Mouse (Mus musculus) MEL (cell line): ENCODE measurements around the gene Lamp2.

ENCODE experiments used
- CHD1 ChIP-seq: IDR thresholded peaks from 2 replicates; pipeline ENCODE4 v1.6.1; 2012; ENCODE audit warnings: low read depth, mild to moderate bottlenecking, inconsistent platforms, low read length, improper control_type of control experiment
- CTCF ChIP-seq, 3 experiments: IDR thresholded peaks in 2 of 3; conservative IDR thresholded peaks in 1 of 3; 2 replicates each; pipeline ENCODE4 v1.5.1; 2011 to 2012; ENCODE audit warnings: low read length in 3 of 3, low read depth in 2 of 3, mild to moderate bottlenecking in 2 of 3, improper control_type of control experiment in 1 of 3, inconsistent platforms in 1 of 3, mixed read lengths in 1 of 3, moderate library complexity in 1 of 3; ENCODE audit not compliant: control insufficient read depth in 1 of 3, insufficient read depth in 1 of 3, poor library complexity in 1 of 3, severe bottlenecking in 1 of 3
- ETS1 ChIP-seq: IDR thresholded peaks from 2 replicates; pipeline ENCODE4 v1.6.1; 2012; ENCODE audit warnings: low read depth, mild to moderate bottlenecking, inconsistent platforms, low read length, improper control_type of control experiment, moderate library complexity
- GABPA ChIP-seq: IDR thresholded peaks from 2 replicates; pipeline ENCODE4 v1.6.1; 2012; ENCODE audit warnings: low read depth, mild to moderate bottlenecking, inconsistent platforms, low read length, improper control_type of control experiment, moderate library complexity
- MAFK ChIP-seq: IDR thresholded peaks from 2 replicates; pipeline ENCODE4 v1.6.1; 2011; ENCODE audit warnings: low read depth, mild to moderate bottlenecking, low read length, improper control_type of control experiment, borderline replicate concordance
- NRF1 ChIP-seq: IDR thresholded peaks from 2 replicates; pipeline ENCODE4 v1.6.1; 2014; ENCODE audit warnings: low read depth, mild to moderate bottlenecking, inconsistent platforms, low read length, improper control_type of control experiment, moderate library complexity; ENCODE audit not compliant: poor library complexity, insufficient read depth, severe bottlenecking
- POLR2AphosphoS2 ChIP-seq: IDR thresholded peaks from 2 replicates; pipeline ENCODE4 v1.6.1; 2011; ENCODE audit warnings: low read length, improper control_type of control experiment
- TAL1 ChIP-seq: IDR thresholded peaks from 2 replicates; pipeline ENCODE4 v1.6.1; 2012; ENCODE audit warnings: mild to moderate bottlenecking, inconsistent platforms, low read length, moderate library complexity, mixed read lengths
- TCF12 ChIP-seq: IDR thresholded peaks from 2 replicates; pipeline ENCODE4 v1.6.1; 2014; ENCODE audit warnings: low read depth, mild to moderate bottlenecking, inconsistent platforms, low read length, improper control_type of control experiment, moderate library complexity

DNA sequence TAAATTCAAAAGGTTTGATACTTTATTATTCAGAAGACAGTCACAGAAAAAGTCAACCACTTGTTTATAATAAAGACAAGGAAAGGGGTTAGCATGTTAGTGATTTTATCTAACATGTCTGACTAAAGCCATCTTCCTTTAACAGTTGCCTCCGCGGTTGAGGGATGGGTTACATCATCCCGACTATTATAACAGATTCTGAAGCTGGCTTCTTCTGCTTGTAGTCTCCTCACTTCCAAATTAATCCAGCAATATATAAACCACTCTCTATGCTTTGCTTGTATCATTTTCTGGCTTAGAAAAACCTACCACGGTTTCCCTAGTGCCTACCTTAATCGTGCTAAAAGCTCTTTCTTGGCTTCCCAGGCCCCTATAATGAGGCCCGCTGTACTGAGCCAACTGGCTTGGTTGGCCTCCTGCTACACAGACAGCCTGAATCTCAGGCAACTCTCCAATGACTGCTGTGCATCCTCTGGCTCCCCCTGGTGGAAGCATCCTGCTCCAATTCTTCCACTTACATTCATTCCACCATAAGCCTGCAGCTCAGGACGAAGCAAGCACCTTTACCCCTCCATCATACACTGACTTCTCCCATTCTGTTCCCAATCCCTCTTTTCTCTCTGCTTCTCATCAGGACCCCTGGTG lies 18.0 kb downstream of the Lamp2 start:
- TF ChIP-seq CTCF (IDR thresholded peaks at IDR 0.05 in 2 of 3, conservative IDR thresholded peaks at IDR 0.05 in 1 of 3; ENCODE audit: control insufficient read depth in 1 of 3, insufficient read depth in 1 of 3, low read depth in 2 of 3, low read length in 3 of 3, poor library complexity in 1 of 3, severe bottlenecking in 1 of 3) (peak; percentile 69 to 76 (median 71)), CHD1 (no peak), MAFK (no peak), GABPA (no peak), POLR2AphosphoS2 (no peak), TCF12 (no peak), TAL1 (no peak), ETS1 (no peak), NRF1 (no peak)
